Mouse (Mus musculus) erythroblast, adult 5-6 weeks (primary cell): ENCODE results near the gene A830005F24Rik. TPM values are rescaled to one million over a fixed set of nuclear protein-coding genes. Genes with fewer than 3 reads are reported as not detected.

Source experiments
- ATAC-seq: replicated peaks from 2 replicates; pipeline ENCODE4 v1.8.0; 2016; ENCODE audit warnings: moderate number of reproducible peaks, mild to moderate bottlenecking, moderate TSS enrichment, inconsistent platforms; ENCODE audit not compliant: poor library complexity, low FRiP score, severe bottlenecking
- total RNA-seq, 2 experiments: library from RNA; stranded (forward) in 1 of 2; stranded (reverse) in 1 of 2; fragments of 150-400 nt in 1 of 2; fragments of 200-764, 138-1000 nt in 1 of 2; gene quantifications; 2 replicates each; pipeline versions ENCODE4 v1.2.3 to v1.2.4; 2015 to 2017; ENCODE audit warnings: low replicate concordance in 2 of 2

A830005F24Rik gene
- total RNA-seq, 2 experiments from 2014 or later = 1.9 TPM; not detected in 1

DNA sequence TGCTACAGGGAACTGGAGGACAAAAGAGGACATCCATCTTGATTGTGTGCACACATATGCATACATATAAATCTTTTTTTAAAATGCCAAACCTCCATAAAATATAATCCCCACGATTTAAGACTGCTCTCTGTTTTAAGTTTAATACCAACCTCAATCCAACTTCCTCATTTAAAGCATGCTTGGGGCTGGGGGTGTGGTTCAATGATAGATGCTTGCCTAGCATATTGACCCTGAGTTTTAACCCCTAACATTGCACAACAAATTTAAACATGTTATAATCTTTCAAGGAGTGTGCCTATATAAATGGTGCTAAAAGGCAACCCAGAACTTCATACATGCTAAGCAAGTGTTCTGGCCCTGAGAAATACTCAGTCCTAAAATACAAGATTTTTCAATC is 27.1 kb downstream of the A830005F24Rik start:
- no peak for ATAC-seq

DNA sequence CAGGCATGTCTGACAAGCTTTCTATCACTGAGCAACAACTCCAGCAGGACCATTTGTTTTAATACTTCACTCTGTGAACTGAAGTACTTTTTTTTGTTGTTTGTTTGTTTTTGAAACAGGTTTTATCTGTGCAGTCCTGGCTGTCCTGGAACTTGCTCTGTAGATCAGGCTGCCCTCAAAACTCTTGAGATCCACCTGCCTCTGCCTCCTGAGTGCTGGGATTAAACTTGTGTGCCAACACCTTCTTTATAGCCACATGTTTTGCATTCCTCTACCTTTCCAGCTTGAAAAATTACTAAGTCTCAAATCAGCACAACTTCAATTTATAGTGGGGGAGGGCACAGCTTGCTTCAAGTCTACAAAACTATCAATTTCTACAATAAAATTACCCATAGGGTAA is 31.0 kb downstream of the A830005F24Rik start:
- ATAC-seq = no peak

DNA sequence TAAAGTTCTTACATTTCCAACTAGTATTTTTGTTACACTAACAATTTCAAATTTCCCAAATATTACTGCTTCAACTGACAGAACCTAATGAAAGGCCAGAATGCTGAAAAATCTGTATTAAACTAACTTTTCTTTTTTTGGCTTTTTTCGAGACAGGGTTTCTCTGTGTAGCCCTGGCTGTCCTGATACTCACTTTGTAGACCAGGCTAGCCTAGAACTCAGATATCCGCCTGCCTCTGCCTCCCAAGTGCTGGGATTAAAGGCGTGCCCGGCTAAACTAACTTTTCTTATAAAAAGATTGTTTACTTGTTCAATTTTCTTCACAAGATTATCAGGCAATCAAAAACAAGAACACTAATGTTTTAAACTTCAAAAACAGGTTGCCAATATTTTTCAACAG is 31.5 kb downstream of the A830005F24Rik start:
- ATAC-seq = no peak

DNA sequence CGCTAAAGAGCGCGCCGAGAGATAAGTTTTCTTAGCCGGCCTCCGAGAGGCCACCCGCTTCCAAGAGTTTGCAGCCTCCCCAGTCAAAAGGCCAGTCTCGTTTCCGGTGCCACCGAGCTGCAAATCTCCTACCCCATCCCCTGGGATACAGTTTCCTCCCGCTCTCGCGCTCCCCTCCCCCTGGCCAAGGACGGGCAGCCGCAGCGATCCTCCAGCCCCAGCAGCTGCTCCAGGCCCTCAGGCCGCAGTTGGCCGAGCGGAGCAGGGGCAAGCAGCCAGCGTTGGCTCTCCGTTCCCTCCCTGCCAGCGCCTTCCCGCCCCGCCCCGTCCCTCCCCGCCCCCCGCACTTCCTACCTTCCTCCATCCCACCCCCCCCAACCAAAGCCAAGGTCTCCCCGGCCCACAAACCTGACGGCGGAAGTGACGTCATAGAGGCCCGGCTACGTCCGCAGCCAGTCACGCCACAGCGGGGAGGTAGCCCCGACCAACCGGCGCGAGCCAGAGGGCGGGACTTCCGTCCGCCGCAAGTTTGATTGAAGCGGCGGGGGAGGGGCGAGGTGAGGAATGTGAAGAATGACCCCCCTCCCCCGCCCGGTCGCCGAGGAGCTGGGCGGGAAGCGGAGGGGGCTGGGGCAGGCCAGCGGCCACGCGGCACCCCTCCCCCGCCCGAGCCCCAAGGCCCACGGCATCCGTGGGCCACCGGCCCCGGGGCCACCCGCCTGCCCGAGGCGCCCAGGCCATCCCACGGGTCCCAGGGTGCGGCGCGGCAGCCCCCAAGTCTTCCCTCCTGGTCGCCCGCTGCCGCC is 32.3 kb downstream of the A830005F24Rik start:
- ATAC-seq = peak; percentile 87

DNA sequence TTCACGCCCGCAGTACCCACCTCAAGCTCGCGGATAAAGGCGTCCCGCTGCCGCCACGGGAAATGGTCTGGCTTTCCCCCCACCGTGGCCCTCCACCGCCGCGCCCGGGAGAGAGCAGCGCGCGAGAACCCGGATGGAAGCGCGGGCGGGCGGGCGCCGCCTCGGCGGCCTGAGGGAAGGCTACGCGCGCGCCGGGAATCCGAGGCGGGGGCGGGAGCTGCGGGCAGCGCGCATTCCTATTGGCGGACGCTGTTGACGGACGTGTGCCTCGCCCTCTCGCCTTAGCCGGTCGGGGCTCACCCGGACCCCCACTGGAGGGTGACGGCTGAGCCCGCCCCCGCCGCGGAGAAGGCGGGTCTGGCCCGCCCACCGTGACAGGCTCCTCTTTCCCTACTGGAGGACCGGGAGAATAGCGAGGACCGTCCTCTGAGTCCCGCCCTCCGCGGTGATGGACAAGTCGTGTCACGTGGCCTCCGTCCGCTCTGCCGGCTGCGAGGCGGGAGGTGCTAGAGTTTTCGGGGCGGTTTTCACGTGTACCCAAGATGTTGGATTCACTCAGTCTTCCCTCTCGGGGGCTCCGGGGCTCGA is 33.1 kb downstream of the A830005F24Rik start:
- peak; percentile 95 for ATAC-seq

DNA sequence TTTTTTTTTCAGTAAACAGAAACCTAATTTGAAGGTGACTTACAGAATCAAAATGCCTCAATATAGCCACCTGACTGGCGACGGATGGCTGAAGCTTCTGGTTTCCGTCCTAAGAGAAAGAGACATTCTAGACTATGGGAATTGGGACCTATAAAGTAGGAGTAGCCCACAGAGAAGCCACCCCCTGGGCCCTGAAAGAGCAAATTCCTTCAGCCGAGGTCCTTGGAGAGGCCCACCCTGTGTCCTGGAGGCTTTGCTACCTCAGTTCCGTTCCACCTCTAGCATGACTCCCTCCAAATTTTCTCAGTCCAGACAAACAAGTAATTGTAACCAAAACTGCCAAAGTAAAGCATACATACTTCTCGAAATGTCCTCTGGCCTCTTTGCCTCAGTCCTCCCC is 34.3 kb downstream of the A830005F24Rik start:
- no peak for ATAC-seq

DNA sequence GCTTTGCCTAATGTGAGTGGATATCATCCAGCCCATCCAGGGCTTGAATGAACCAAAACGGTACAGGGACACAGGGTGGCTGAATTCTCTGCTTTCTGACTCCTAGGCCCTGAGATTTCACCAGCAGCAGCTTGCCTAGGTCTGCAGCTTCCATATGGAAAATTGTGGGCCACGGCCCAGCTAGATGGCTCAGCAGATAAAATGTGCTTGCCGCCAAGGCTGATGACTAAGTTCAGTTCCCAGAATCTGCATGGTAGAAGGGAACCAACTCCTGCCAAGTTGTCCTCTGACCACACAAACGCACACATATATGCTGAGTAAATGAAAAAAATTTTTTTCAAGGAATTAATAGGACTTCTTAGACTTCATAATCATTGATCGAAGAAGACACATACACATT is 34.9 kb downstream of the A830005F24Rik start:
- no peak for ATAC-seq

DNA sequence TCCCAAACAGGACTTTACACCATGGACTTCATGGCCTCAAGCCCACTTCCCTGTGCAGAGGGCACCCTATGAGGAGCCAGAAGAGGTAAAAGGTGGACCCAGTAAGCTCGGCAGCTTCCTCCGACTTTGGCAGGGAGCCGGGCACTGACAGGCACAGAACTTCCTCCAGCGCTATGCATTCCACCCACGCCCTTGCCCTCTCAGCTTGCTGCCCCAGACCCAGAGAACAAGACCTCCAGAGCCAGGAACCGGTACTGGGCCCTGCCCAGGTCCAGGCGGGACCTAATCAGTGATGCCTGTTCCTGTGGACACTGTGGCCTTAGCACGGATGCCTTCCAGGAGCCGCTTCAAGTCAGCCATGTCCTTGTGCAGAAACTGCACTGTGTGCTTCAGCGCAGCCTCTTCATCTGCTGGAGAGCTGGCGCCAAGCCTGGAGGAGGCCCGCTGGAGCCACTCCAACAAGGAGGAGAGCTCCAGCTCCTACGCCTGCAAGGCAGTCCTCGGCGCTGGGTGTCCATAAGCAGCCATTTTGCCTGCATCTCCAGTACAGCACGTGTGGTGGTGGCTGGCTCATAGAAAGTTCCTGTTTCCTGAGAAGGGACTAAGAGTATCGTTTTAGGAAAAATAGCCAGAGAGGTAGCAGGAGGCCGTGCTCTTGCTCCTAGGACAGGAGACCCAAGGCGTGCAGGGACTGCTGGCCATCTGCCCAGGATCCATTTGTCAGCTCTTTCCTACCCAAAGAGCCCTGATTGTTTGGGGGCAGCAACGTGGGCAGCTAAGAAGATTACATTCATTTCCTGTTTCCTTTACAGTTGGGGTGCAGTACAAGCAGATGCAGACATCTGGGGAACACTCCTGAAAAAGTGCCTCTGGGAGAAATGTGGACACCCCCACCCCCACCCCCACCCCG is 39.1 kb downstream of the A830005F24Rik start:
- ATAC-seq = peak; percentile 65

DNA sequence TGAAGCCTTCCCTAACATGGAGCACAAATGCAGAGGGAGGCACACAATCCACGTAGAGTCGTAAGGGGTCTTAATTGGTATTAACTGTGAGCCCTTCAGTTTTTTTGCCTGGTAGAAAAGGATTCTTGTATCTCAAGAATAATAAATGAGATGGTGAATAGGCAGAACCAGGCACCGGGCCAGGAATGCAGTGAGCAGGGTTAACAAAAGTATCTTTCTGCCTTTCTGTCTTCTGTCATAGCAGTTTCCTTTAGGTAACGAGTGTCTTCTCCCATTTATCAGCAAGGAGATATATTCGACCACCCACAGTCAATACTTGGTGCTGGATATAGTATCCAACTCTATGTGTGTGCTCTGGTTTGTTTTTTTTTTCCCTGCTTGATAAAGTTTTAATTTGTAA is 40.1 kb downstream of the A830005F24Rik start:
- no peak for ATAC-seq

DNA sequence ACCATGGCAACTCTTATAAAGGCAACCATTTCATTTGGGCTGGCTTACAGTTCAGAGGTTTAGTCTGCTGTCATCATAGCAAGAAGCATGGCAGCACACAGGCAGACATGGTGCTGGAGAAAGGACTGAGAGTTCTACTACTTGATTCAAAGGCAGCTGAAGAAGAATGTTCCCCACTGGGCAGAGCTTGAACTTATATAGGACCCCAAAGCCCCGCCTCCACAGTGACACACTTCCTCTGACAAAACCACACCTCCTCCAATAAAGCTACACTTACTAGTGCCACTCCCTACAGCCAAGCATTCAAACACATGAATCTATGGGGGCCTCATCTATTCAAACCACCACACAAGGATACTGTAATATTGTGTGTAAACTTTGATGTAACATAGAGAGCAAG is 41.2 kb downstream of the A830005F24Rik start:
- ATAC-seq = no peak

DNA sequence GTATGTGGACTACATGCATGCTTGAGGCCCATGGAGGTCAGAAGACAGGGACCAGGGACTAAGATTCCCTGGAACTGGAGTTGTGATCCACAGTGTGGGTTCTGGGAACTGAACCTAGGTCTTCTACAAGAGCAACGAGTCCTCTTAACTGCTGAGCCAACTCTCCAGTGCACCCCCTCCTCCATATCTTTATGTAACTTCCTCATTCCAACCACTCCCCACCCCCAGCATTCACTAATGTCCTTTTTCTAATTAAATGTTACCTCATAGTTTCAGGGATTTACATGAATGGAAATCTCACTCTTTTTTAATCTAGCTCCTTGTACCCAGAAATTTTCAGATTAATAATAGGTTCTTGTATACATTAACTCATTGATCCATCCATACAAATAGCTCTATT is 42.6 kb downstream of the A830005F24Rik start:
- no peak for ATAC-seq

DNA sequence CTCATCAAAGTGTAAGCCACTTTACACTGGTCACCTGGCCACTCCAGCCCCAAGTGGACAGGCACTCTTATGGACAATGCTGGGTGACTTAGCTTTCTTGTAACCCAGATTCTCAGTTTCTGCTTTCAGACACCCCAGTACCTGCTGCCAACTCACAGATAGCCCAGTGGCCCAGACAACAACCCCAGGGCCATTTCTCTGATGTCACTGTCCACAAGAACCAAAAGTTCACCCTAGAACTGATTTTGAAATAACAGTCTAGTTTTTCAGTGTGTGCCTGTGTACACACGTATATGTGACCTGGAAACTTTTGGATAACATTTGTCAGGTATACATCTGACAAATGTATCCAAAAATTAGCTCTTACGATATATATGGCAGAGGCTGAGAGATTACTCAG is 48.1 kb downstream of the A830005F24Rik start:
- ATAC-seq = no peak

DNA sequence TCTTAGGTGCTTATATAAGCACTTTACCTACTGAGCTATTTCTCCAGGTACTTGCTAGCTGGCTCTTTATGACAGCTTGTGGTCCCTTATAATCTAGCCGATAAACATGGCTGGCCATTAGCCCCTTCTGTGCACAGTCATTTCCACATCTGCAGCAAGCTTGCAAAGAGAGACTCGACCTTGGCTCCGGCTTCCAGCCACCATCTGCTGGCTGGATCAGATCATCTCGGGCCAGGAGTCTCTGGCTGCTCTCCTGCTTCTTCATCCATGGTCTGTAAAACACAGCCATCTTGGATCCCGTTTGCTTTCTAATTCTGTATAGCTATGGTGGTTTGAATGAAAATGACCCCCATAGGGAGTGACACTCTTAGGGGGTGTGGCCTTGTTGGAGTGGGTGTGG is 49.0 kb downstream of the A830005F24Rik start:
- ATAC-seq = no peak

Other genes with a start within 250 kb of the A830005F24Rik start
- gene Zfp169, start 119 bp upstream of the A830005F24Rik start, total RNA-seq (2015; ENCODE audit: low replicate concordance) = 0.63 and 4.8 TPM in 2 replicates
- gene Zfp169, start 119 bp upstream of the A830005F24Rik start, total RNA-seq (2017; ENCODE audit: low replicate concordance) = 0.98 and 2.9 TPM in 2 replicates
- 1.0 TPM in 1 of 2 replicates, not detected in the other for gene Ptpdc1, start 112.1 kb downstream of the A830005F24Rik start, total RNA-seq (2015; ENCODE audit: low replicate concordance)
- 0.43 and 0.56 TPM in 2 replicates for gene Ptpdc1, start 112.1 kb downstream of the A830005F24Rik start, total RNA-seq (2017; ENCODE audit: low replicate concordance)
- gene Barx1, start 149.4 kb downstream of the A830005F24Rik start, total RNA-seq (2015; ENCODE audit: low replicate concordance) = not detected in 2 replicates
- gene Barx1, start 149.4 kb downstream of the A830005F24Rik start, total RNA-seq (2017; ENCODE audit: low replicate concordance) = not detected in 2 replicates